Mouse (Mus musculus) liver, embryonic 15.5 days (tissue): ENCODE data around the gene Zfp536. TPM values are rescaled to one million over a fixed set of nuclear protein-coding genes. Genes with fewer than 3 reads are reported as not detected.

ENCODE experiments used
- ATAC-seq: fragments of 200-750 bp; cut with Nextera tagmentation; 2 replicates; pipeline ENCODE4 v1.8.0; 2017; ENCODE audit warnings: moderate number of reproducible peaks, mild to moderate bottlenecking, moderate library complexity; ENCODE audit not compliant: insufficient read depth
- H3K27ac ChIP-seq: fragments of 300-500 bp; sonication (generic); replicated peaks from 2 replicates; pipeline ENCODE4 v1.5.1; 2015; ENCODE audit warnings: mild to moderate bottlenecking, inconsistent platforms
- H3K27me3 ChIP-seq: fragments of 300-500 bp; sonication (generic); 2 replicates; pipeline ENCODE4 v1.6.1; 2015; ENCODE audit warnings: mild to moderate bottlenecking, inconsistent platforms
- H3K36me3 ChIP-seq: fragments of 300-500 bp; sonication (generic); replicated peaks from 2 replicates; pipeline ENCODE4 v1.6.1; 2015; ENCODE audit warnings: moderate library complexity, mild to moderate bottlenecking, inconsistent platforms
- H3K4me1 ChIP-seq: fragments of 300-500 bp; sonication (generic); replicated peaks from 2 replicates; pipeline ENCODE4 v1.6.1; 2015; ENCODE audit warnings: inconsistent platforms
- H3K4me2 ChIP-seq: fragments of 300-500 bp; sonication (generic); 2 replicates; pipeline ENCODE4 v1.6.1; 2015; ENCODE audit warnings: moderate library complexity, mild to moderate bottlenecking, inconsistent platforms
- H3K4me3 ChIP-seq: fragments of 300-500 bp; sonication (generic); replicated peaks from 2 replicates; pipeline ENCODE4 v1.5.1; 2015; ENCODE audit warnings: mild to moderate bottlenecking, inconsistent platforms
- H3K9ac ChIP-seq: fragments of 300-500 bp; sonication (generic); 2 replicates; pipeline ENCODE4 v1.6.1; 2015; ENCODE audit warnings: moderate library complexity, mild to moderate bottlenecking, inconsistent platforms
- H3K9me3 ChIP-seq: fragments of 300-500 bp; sonication (generic); replicated peaks from 2 replicates; pipeline ENCODE4 v1.6.1; 2016; ENCODE audit warnings: inconsistent platforms
- WGBS: fragments of 180-500 bp; shearing (Covaris S2); methylation state at CpG from one replicate; pipeline ENCODE4 v1.1.7; 2015; ENCODE audit warnings: mixed read lengths; ENCODE audit not compliant: insufficient replicate concordance; 5-methylcytosine and 5-hydroxymethylcytosine counted together
- polyA plus RNA-seq: library from polyadenylated mRNA; unstranded; fragments of >200 nt; fragmentation: Nextera tagmentation; extraction: Ambion mirVana; gene quantifications from 2 replicates; pipeline ENCODE4 v1.2.1, GENCODE M21; 2015

Zfp536 gene
- polyA plus RNA-seq, 1 experiment from 2014 or later: 0.07 TPM

DNA sequence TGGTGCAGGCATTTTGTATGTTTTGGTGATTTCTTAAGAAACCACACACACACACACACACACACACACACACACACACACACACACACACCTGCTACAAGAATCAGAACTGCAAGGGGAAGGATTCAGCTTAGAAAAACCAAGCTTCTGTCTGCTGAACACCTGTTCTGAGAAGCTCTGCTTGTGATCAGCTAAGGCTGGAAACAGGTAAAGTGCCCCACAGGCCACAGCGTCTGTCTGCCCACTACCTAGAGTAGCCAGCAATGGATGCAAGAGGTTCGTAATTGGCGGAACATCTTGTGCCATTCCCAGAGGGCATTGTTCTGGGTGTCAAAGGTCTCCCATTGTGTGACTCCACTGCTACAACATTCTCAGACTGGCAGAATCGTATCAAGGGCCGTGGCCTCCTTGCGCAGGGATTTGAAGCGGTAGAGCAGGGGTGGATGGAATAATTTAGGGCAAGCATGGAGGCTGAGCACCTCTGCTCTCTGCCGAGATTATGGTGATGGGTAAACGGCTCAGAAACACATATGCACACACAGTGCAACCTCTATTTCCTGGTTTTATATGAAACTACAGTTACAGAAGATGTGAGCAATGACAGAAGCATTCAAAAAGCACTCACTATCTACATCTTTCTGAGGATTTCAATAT, 170.4 kb downstream of the Zfp536 start:
- Histone ChIP-seq H3K36me3 (no peaks in the 10 kb centered on the region), H3K9ac (no peak overlapping the region), H3K9me3 (no peaks in the 10 kb centered on the region), H3K4me3 (no peak overlapping the region), H3K4me1 (no peaks in the 10 kb centered on the region), H3K27ac (no peak overlapping the region), H3K27me3 (no peaks in the 10 kb centered on the region), H3K4me2 (no peak overlapping the region)
- 56% methylated on average over 9 of the region's 9 CpGs for WGBS
- no peak for ATAC-seq

DNA sequence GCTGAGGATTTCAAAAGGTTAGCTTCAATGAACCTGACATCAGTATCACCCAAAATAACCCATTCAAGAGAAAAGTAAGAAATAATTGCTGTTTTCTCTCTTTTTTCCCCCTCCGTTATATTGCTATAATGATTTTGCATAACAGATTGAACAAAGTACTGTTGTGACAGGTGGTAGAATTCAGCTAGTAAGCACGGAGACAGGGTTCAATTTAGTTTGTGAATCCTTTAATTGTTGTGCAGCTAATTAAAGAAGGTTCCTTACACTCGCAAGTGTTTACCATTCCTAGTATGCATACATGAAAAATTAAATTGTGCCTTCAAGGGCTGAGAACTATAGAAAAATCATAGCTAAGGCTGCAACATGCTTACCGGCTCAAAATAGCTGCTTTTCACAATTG, 173.1 kb downstream of the Zfp536 start:
- WGBS: 66% methylated on average over 4 of the region's 4 CpGs
- H3K27ac ChIP-seq: no peak overlapping the region
- no peak overlapping the region for H3K4me3 ChIP-seq
- H3K27me3 ChIP-seq: no peaks in the 10 kb centered on the region
- H3K9ac ChIP-seq: no peak overlapping the region
- H3K4me2 ChIP-seq: no peak overlapping the region
- H3K9me3 ChIP-seq: no peaks in the 10 kb centered on the region
- no peaks in the 10 kb centered on the region for H3K4me1 ChIP-seq
- no peaks in the 10 kb centered on the region for H3K36me3 ChIP-seq
- no peak for ATAC-seq

DNA sequence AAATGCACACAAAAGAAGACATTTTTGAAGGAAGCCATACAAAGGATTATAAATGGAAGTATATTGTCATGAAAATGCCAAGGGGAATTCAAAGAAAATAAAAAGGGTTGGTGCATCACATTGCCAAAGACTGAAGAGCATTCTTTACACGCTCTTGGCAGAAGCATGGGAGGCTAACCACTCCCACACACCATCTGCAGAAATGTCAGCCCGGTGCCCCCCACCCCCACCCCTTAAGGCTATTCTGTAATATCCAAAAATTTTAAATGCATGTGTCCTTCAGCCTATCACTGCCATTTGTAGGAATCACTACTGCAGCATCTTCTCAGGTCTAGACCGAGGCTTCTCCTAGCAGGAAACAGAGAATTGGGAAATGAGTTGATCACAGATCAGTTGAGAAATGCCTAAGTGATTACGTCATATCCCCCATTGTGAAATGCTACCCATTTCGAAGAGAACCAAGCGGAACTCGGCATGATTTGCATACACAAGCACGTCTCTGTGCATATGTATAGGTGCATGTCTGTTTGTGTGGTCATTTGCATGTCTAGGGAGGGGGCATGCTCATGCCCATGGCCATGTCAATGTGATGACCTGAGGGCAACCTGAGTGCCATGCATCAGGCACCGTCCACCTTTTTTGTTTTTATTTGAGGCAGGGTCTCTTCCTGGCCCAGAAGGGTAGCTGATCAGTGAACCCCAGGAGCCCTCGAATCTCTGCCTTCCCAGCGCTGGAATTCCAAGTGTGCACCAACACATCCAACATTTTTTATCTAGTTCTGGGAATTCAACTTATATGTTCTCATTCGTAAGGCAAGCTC, 179.0 kb downstream of the Zfp536 start:
- Histone ChIP-seq H3K4me1 (no peaks in the 10 kb centered on the region), H3K9ac (no peak overlapping the region), H3K27me3 (no peaks in the 10 kb centered on the region), H3K4me3 (no peak overlapping the region), H3K27ac (no peak overlapping the region), H3K36me3 (no peaks in the 10 kb centered on the region), H3K4me2 (no peak overlapping the region), H3K9me3 (no peaks in the 10 kb centered on the region)
- 41% methylated on average over 12 of the region's 12 CpGs for WGBS
- no peak for ATAC-seq

DNA sequence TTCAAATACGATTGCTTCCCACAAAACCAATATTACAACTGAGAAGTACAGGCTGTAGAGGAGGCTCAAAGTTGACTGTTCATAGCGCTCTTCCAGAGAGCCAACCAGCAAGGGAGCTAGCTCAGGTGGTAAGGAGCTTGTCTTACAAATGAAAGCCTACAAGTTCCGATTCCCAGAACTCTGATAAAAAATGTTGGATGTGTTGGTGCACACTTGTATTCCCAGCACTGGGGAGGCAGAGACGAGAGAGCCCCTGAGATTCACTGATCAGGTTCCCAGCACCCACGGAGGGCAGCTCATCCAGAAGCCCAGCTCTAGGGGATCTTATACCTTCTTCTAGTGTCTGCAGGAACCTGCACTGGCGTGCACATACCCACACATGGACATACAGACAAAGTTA, 179.9 kb downstream of the Zfp536 start:
- 55% methylated on average over 6 of the region's 6 CpGs for WGBS
- H3K36me3 ChIP-seq: no peaks in the 10 kb centered on the region
- ATAC-seq: no peak
- no peak overlapping the region for H3K9ac ChIP-seq
- H3K4me2 ChIP-seq: no peak overlapping the region
- no peaks in the 10 kb centered on the region for H3K27me3 ChIP-seq
- H3K4me1 ChIP-seq: no peaks in the 10 kb centered on the region
- no peak overlapping the region for H3K4me3 ChIP-seq
- no peaks in the 10 kb centered on the region for H3K9me3 ChIP-seq
- no peak overlapping the region for H3K27ac ChIP-seq

DNA sequence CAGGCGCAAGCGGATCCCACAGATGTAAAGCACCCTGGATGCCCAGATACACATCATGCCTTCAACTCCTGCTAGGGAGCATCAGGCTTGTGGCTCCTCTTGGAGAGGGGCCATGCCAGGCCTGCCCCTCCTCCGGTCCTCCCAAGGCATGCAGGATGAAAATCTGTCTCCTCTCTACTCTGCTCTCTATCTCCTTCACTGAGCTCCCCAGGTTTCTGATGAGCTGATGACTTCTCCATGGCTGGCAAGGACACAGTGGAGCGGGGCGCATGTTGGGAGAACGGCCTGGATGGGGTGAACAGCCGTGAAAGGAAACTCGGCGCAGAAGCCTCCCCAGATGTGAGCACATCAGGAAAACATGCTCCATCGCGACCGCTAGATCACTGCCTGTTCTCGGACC, 186.7 kb downstream of the Zfp536 start:
- 80% methylated on average over 13 of the region's 13 CpGs for WGBS

DNA sequence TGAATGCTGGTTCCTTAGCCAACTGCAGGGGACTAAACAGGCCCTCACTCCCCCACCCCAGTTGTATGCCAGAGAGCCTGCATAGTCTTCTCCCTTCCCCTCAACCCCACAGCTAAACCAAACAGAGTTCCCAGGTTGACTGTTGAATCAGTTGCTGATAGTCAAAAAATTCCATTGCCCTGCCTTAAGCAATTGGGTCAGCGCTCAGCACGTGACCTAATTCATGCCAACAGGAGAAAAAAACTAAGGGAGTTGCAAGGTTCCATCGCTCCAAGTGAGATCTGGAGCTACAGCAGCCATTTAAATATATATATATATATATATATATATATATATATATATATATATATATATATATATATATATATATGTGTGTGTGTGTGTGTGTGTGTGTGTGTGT, 192.2 kb downstream of the Zfp536 start:
- 59% methylated on average over 3 of the region's 3 CpGs for WGBS
- Histone ChIP-seq H3K9ac (no peak overlapping the region), H3K4me3 (no peak overlapping the region), H3K9me3 (no peaks in the 10 kb centered on the region), H3K4me1 (no peaks in the 10 kb centered on the region), H3K4me2 (no peak overlapping the region), H3K27me3 (no peaks in the 10 kb centered on the region), H3K36me3 (no peaks in the 10 kb centered on the region), H3K27ac (no peak overlapping the region)
- no peak for ATAC-seq

More for the DNA sequence above, 186.7 kb downstream of the Zfp536 start:
- Histone ChIP-seq H3K4me3 (no peak overlapping the region), H3K27me3 (no peaks in the 10 kb centered on the region), H3K4me2 (no peak overlapping the region), H3K9me3 (no peaks in the 10 kb centered on the region), H3K27ac (no peak overlapping the region), H3K36me3 (no peaks in the 10 kb centered on the region), H3K9ac (no peak overlapping the region), H3K4me1 (no peaks in the 10 kb centered on the region)
- ATAC-seq: no peak

DNA sequence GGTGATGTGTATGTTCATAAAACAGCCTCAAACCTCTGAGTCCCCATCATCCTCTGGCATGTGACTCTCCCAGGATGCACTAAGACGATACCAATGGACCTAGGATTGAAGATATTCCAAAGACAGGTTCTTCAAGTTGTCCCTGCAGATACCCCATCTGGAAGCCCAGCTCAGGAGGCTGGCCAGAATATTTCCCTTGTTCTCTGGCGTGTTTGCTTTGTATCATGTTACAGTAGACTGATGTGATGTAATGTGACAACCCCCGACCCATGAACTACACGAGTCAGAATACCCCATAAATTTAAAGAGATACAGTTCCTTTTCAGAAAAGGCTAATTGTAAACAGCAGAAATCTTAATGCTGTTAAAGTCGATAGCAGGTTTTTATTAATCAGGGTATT, 192.9 kb downstream of the Zfp536 start:
- H3K9ac ChIP-seq: no peak overlapping the region
- 40% methylated on average over 5 of the region's 5 CpGs for WGBS
- H3K36me3 ChIP-seq: no peaks in the 10 kb centered on the region
- H3K9me3 ChIP-seq: no peaks in the 10 kb centered on the region
- H3K4me1 ChIP-seq: no peaks in the 10 kb centered on the region
- ATAC-seq: no peak
- H3K27me3 ChIP-seq: no peaks in the 10 kb centered on the region
- H3K4me3 ChIP-seq: no peak overlapping the region
- H3K27ac ChIP-seq: no peak overlapping the region
- no peak overlapping the region for H3K4me2 ChIP-seq

DNA sequence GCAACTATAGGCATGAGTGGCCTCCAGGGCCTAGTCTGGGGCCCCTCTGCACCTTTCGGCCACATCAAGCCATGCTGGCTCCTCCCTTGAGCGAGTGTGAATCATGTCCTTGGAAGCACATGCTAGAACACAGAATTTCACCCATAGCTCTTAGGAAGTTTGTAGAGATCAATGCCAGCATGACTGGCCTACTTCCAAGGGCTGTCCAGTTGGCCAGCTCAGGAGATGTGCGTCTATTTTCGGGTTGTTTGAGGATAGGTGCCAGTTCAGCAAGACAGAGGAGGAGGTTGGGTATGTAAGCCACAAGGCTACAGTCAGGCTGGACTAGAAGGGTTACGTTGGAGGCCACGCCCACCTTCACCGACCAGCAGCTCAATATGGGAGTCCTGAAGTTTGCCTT, 201.4 kb downstream of the Zfp536 start:
- Histone ChIP-seq H3K4me1 (no peaks in the 10 kb centered on the region), H3K9me3 (no peaks in the 10 kb centered on the region), H3K27ac (no peak overlapping the region), H3K4me3 (no peak overlapping the region), H3K9ac (no peak overlapping the region), H3K36me3 (no peaks in the 10 kb centered on the region), H3K4me2 (no peak overlapping the region), H3K27me3 (no peaks in the 10 kb centered on the region)
- WGBS: 66% methylated on average over 7 of the region's 7 CpGs
- ATAC-seq: no peak

DNA sequence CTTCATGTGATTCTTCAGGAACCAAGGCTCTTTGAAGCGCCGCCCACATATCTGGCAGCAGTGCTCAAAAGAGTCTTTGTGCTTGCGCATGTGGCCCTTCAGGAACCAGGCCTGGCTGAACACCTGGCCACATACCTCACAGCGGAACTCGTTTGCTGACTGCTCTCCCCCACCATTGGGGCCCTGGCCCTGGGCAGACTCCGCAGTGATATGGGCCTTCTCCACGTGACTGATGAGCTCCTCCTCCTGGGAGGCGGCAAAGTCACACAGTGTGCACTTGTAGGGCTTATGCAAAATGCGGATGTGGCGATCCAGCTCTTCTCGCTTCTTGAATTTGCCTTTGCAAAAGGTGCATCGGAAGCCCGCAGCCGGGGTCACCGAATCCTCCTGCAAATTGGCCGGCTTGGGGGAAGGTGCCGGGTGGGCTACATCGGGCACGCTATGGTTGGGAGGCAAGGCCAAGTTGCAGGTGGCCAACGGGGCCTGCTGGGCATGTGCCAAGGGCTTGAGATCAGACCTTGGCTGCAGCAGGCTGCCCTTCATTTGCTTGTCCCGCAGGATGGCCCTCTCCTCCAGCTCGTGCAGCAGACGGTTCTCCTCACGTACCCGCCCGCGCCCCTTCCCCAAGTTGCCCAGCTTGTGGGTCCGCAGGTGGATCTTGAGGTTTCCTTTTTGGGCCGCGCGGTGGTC, 204.5 kb downstream of the Zfp536 start:
- Histone ChIP-seq H3K4me2 (no peak overlapping the region), H3K27me3 (no peaks in the 10 kb centered on the region), H3K4me3 (no peak overlapping the region), H3K9ac (no peak overlapping the region), H3K27ac (no peak overlapping the region), H3K9me3 (no peaks in the 10 kb centered on the region), H3K4me1 (no peaks in the 10 kb centered on the region), H3K36me3 (no peaks in the 10 kb centered on the region)
- 59% methylated on average over 31 of the region's 31 CpGs for whole genome bisulfite sequencing
- no peak for ATAC-seq

DNA sequence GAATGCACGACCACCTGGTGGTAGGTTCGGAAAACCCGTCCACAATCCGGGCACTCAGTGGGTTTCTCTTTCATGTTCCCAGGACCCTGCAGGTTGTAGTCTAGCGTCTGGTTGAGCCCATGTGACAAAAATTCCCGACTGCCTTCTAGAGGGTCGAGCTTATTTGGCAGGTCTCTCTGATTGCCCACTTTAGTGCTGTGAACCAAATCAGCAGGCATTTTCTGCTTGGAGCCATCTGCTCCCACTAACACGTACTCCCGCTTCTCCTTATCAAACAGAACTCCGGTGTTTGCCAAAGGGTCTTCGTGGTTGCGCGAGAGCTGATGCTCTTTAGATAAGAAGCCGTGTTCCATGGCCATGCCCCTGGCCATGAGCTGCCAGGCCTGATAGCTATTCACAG, 205.4 kb downstream of the Zfp536 start:
- no peaks in the 10 kb centered on the region for H3K9me3 ChIP-seq
- H3K4me2 ChIP-seq: no peak overlapping the region
- H3K9ac ChIP-seq: no peak overlapping the region
- no peak overlapping the region for H3K27ac ChIP-seq
- no peaks in the 10 kb centered on the region for H3K27me3 ChIP-seq
- no peaks in the 10 kb centered on the region for H3K36me3 ChIP-seq
- 64% methylated on average over 14 of the region's 14 CpGs for WGBS
- H3K4me3 ChIP-seq: no peak overlapping the region
- H3K4me1 ChIP-seq: no peaks in the 10 kb centered on the region
- ATAC-seq: no peak

DNA sequence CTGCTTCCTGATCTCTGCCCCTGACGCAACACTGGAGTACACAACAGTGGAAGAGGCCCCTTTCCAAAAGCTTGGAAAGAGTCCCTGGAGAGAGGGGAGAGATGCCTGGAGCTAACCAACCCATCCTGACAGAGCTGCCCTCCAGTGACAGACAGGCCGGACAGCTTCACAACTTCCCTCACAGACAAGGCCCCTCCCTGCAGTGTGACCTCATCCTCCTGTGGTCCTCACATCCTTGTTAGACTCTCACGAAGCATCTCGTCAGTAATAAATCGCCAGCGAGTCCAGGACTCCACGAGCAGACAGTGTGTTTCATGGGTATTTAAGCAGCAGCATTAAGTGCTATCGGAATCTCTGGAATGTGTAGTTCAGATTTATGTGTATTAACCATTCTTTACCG, 207.4 kb downstream of the Zfp536 start:
- H3K27me3 ChIP-seq: no peaks in the 10 kb centered on the region
- H3K4me2 ChIP-seq: no peak overlapping the region
- H3K36me3 ChIP-seq: no peaks in the 10 kb centered on the region
- H3K4me3 ChIP-seq: no peak overlapping the region
- no peaks in the 10 kb centered on the region for H3K4me1 ChIP-seq
- ATAC-seq: no peak
- H3K9me3 ChIP-seq: no peaks in the 10 kb centered on the region
- 40% methylated on average over 9 of the region's 9 CpGs for WGBS
- H3K9ac ChIP-seq: no peak overlapping the region
- no peak overlapping the region for H3K27ac ChIP-seq
